Mouse (Mus musculus): ENCODE results near the gene Dcpp2.
"Not testable (repeated sequence)": the region's sequence is repeated elsewhere in the genome, so short reads cannot be mapped to it uniquely, and the experiment has no call there.

Dcpp2 gene

GRCm38 (mm10) chr17:23925090-23925493 lies 44.4 kb downstream of the Dcpp2 start:
- peak; percentile 45 to 52 for DNase-seq (ENCODE audit: low spot score in 2 of 2)

GRCm38 (mm10) chr17:23931157-23931556 lies 50.5 kb downstream of the Dcpp2 start:
- DNase-seq (ENCODE audit: low spot score in 2 of 2): no peak

GRCm38 (mm10) chr17:23941372-23941771 lies 60.7 kb downstream of the Dcpp2 start, which contains the start of gene Sbp:
Gene Sbp, plus strand, starts transcription at chr17:23941672.
- no peak for DNase-seq (ENCODE audit: low spot score in 2 of 2)

GRCm38 (mm10) chr17:23947486-23947885 lies 66.8 kb downstream of the Dcpp2 start:
- not testable (repeated sequence) for DNase-seq (ENCODE audit: low spot score in 2 of 2)

- DNase-seq (ENCODE audit: low spot score in 2 of 2): no peak
These were observed 68.4 kb downstream of the Dcpp2 start for GRCm38 (mm10) chr17:23949068-23949467.

Data from frontal cortex, postnatal 14 days (tissue).